Mouse (Mus musculus) lung, postnatal 0 days (tissue): ENCODE results near the gene 2010111I01Rik. TPM values are rescaled to one million over a fixed set of nuclear protein-coding genes. Genes with fewer than 3 reads are reported as not detected.
A peak's percentile ranks its signal among the peaks of the same experiment; 100 is the strongest.

Experiments
- ATAC-seq: fragments of 200-750 bp; cut with Nextera tagmentation; 2 replicates; pipeline ENCODE4 v1.8.0; 2017; ENCODE audit warnings: moderate library complexity
- DNase-seq: peaks from one replicate; pipeline ENCODE4 v3.0.0-alpha.2; 2016; ENCODE audit warnings: low spot score
- H3K27ac ChIP-seq: fragments of 300-500 bp; sonication (generic); 2 replicates; pipeline ENCODE4 v1.5.1; 2014; ENCODE audit warnings: antibody characterized with exemption, mild to moderate bottlenecking, low read length, mixed read lengths
- H3K27me3 ChIP-seq: fragments of 300-500 bp; sonication (generic); replicated peaks from 2 replicates; pipeline ENCODE4 v1.6.1; 2014; ENCODE audit warnings: low read length, mixed read lengths; ENCODE audit not compliant: insufficient read depth
- H3K36me3 ChIP-seq: fragments of 300-500 bp; sonication (generic); 2 replicates; pipeline ENCODE4 v1.6.1; 2014; ENCODE audit warnings: low read length, mixed read lengths; ENCODE audit not compliant: insufficient read depth
- H3K4me1 ChIP-seq: fragments of 300-500 bp; sonication (generic); 2 replicates; pipeline ENCODE4 v1.6.1; 2014; ENCODE audit warnings: antibody characterized with exemption, low read depth, low read length, mixed read lengths; ENCODE audit not compliant: insufficient read depth
- H3K4me2 ChIP-seq: fragments of 300-500 bp; sonication (generic); replicated peaks from 2 replicates; pipeline ENCODE4 v1.6.1; 2014; ENCODE audit warnings: low read depth, mild to moderate bottlenecking, low read length, moderate library complexity, mixed read lengths
- H3K4me3 ChIP-seq: fragments of 300-500 bp; sonication (generic); 2 replicates; pipeline ENCODE4 v1.5.1; 2014; ENCODE audit warnings: low read depth, low read length
- H3K9ac ChIP-seq: fragments of 300-500 bp; sonication (generic); replicated peaks from 2 replicates; pipeline ENCODE4 v1.6.1; 2014; ENCODE audit warnings: low read depth, mild to moderate bottlenecking
- H3K9me3 ChIP-seq: fragments of 300-500 bp; sonication (generic); 2 replicates; pipeline ENCODE4 v1.6.1; 2016; ENCODE audit warnings: low read length, mixed read lengths
- CTCF ChIP-seq: IDR thresholded peaks from 2 replicates; pipeline ENCODE4 v1.5.1; 2016; ENCODE audit warnings: antibody characterized with exemption, mild to moderate bottlenecking
- EP300 ChIP-seq: IDR thresholded peaks from 2 replicates; pipeline ENCODE4 v1.6.1; 2016; ENCODE audit warnings: antibody characterized with exemption, mild to moderate bottlenecking, control low read depth
- WGBS: fragments of 180-500 bp; shearing (Covaris S2); extraction: QIAGEN DNeasy Blood & Tissue Kit; methylation state at CpG from one replicate; pipeline ENCODE4 v1.1.7; 2014; 5-methylcytosine and 5-hydroxymethylcytosine counted together
- polyA plus RNA-seq: library from polyadenylated mRNA; unstranded; fragments of >200 nt; fragmentation: Nextera tagmentation; extraction: Ambion mirVana; gene quantifications from 2 replicates; pipeline ENCODE4 v1.2.1, GENCODE M21; 2015

2010111I01Rik gene
- polyA plus RNA-seq, 1 experiment from 2014 or later, result 130 TPM

GRCm38 (mm10) chr13:63277316-63277715, 312.6 kb downstream of the 2010111I01Rik start:
- Histone ChIP-seq H3K9me3 (no peaks in the 10 kb centered on the region), H3K9ac (0 out of 2 replicates have a peak overlapping the region, but pooled peaks have one; percentile 17), H3K4me1 (peaks cover 28% of the 10 kb centered on the region; the same call in 1 of the 2 replicates), H3K4me3 (no peak overlapping the region), H3K4me2 (peak overlapping the region; percentile 33), H3K27ac (peak overlapping the region; percentile 82; the same call in 1 of the 2 replicates), H3K27me3 (no peaks in the 10 kb centered on the region), H3K36me3 (no peaks in the 10 kb centered on the region)
- no peak for ATAC-seq
- WGBS, result 32% methylated on average over 5 of the region's 5 CpGs
- DNase-seq, result no peak
- TF ChIP-seq CTCF (no peak), EP300 (no peak)

- Histone ChIP-seq H3K4me3 (no peak overlapping the region), H3K27ac (peak overlapping the region; percentile 82), H3K27me3 (no peaks in the 10 kb centered on the region), H3K9ac (peak overlapping the region; percentile 10; the same call in 1 of the 2 replicates), H3K4me1 (peaks cover 27% of the 10 kb centered on the region; the same call in 1 of the 2 replicates), H3K9me3 (no peaks in the 10 kb centered on the region), H3K4me2 (peak overlapping the region; percentile 33), H3K36me3 (peaks cover 2% of the 10 kb centered on the region; the same call in 1 of the 2 replicates)
- DNase-seq (peak; percentile 50), ATAC-seq (no peak)
- WGBS, result 5% methylated on average over 5 of the region's 5 CpGs
- TF ChIP-seq EP300 (no peak), CTCF (no peak)
Observed at GRCm38 (mm10) chr13:63278141-63278631, 313.5 kb downstream of the 2010111I01Rik start.

GRCm38 (mm10) chr13:63278796-63279475, 314.2 kb downstream of the 2010111I01Rik start:
- Histone ChIP-seq H3K27ac (peak overlapping the region; percentile 82), H3K4me1 (peaks cover 27% of the 10 kb centered on the region; the same call in 1 of the 2 replicates), H3K4me2 (peak overlapping the region; percentile 40), H3K27me3 (no peaks in the 10 kb centered on the region), H3K9me3 (no peaks in the 10 kb centered on the region), H3K9ac (peak overlapping the region; percentile 4; the same call in 1 of the 2 replicates), H3K36me3 (peaks cover 8% of the 10 kb centered on the region; the same call in 1 of the 2 replicates), H3K4me3 (peak overlapping the region; percentile 33)
- TF ChIP-seq EP300 (peak; percentile 83), CTCF (no peak)
- ATAC-seq, result peak; percentile 91
- peak; percentile 86 for DNase-seq
- WGBS, result 10% methylated on average over 10 of the region's 10 CpGs

- peak overlapping the region; percentile 33 for H3K4me3 ChIP-seq
- H3K9me3 ChIP-seq, result no peaks in the 10 kb centered on the region
- H3K27me3 ChIP-seq, result no peaks in the 10 kb centered on the region
- DNase-seq (peak; percentile 46), ATAC-seq (peak; percentile 37)
- H3K36me3 ChIP-seq, result peaks cover 8% of the 10 kb centered on the region; the same call in 1 of the 2 replicates
- 19% methylated on average over 8 of the region's 8 CpGs for WGBS
- peaks cover 25% of the 10 kb centered on the region; the same call in 1 of the 2 replicates for H3K4me1 ChIP-seq
- H3K9ac ChIP-seq, result no peak overlapping the region; the same call in 1 of the 2 replicates
- no peak; the same call in 1 of the 2 replicates for TF ChIP-seq EP300
- TF ChIP-seq CTCF, result 0 out of 2 replicates have a peak, but pooled peaks have one; percentile 8
- peak overlapping the region; percentile 82 for H3K27ac ChIP-seq
- H3K4me2 ChIP-seq, result peak overlapping the region; percentile 40
Observed at GRCm38 (mm10) chr13:63279807-63280206, 315.1 kb downstream of the 2010111I01Rik start.

- peaks cover 25% of the 10 kb centered on the region; the same call in 1 of the 2 replicates for H3K4me1 ChIP-seq
- ATAC-seq (peak; percentile 46), DNase-seq (peak; percentile 49)
- peak overlapping the region; percentile 82 for H3K27ac ChIP-seq
- peak overlapping the region; percentile 40 for H3K4me2 ChIP-seq
- no peaks in the 10 kb centered on the region for H3K9me3 ChIP-seq
- H3K4me3 ChIP-seq, result no peak overlapping the region
- WGBS, result 29% methylated on average over 3 of the region's 3 CpGs
- H3K27me3 ChIP-seq, result no peaks in the 10 kb centered on the region
- H3K9ac ChIP-seq, result no peak overlapping the region
- H3K36me3 ChIP-seq, result peaks cover 8% of the 10 kb centered on the region; the same call in 1 of the 2 replicates
- TF ChIP-seq CTCF (no peak), EP300 (peak; percentile 27; the same call in 1 of the 2 replicates)
Observed at GRCm38 (mm10) chr13:63280344-63280743, 315.7 kb downstream of the 2010111I01Rik start.

- TF ChIP-seq EP300, result no peak
Observed at GRCm38 (mm10) chr13:63281206-63281605, 316.5 kb downstream of the 2010111I01Rik start.

More at GRCm38 (mm10) chr13:63281206-63281605, 316.5 kb downstream of the 2010111I01Rik start:
- Histone ChIP-seq H3K36me3 (peaks cover 8% of the 10 kb centered on the region; the same call in 1 of the 2 replicates), H3K9ac (no peak overlapping the region), H3K4me2 (peak overlapping the region; percentile 40), H3K4me1 (peaks cover 25% of the 10 kb centered on the region; the same call in 1 of the 2 replicates), H3K27me3 (no peaks in the 10 kb centered on the region), H3K9me3 (no peaks in the 10 kb centered on the region), H3K4me3 (no peak overlapping the region), H3K27ac (0 out of 2 replicates have a peak overlapping the region, but pooled peaks have one; percentile 82)
- DNase-seq (no peak), ATAC-seq (no peak)
- 62% methylated on average over 8 of the region's 8 CpGs for WGBS
